Mouse (Mus musculus) MEL (cell line): ENCODE data around the gene Nr5a1. TPM values are rescaled to one million over a fixed set of nuclear protein-coding genes. Genes with fewer than 3 reads are reported as not detected.

Source experiments
- DNase-seq: peaks from one replicate; pipeline ENCODE4 v3.0.0; 2011; ENCODE audit warnings: low read depth, low spot score
- H3K27ac ChIP-seq: 2 replicates; pipeline ENCODE4 v1.5.1; 2012; ENCODE audit warnings: low read depth, mild to moderate bottlenecking, control low read depth, low read length, moderate library complexity; ENCODE audit not compliant: control insufficient read depth
- H3K27me3 ChIP-seq, 2 experiments: fragments of 150-350 bp in 1 of 2; sonication (generic) in 1 of 2; 2 replicates each; pipeline ENCODE4 v1.6.1; 2012; ENCODE audit warnings: low read length in 2 of 2, mild to moderate bottlenecking in 2 of 2, improper control_type of control experiment in 1 of 2, moderate library complexity in 1 of 2; ENCODE audit not compliant: insufficient read depth in 2 of 2, control insufficient read depth in 1 of 2
- H3K36me3 ChIP-seq, 2 experiments: 2 replicates each; pipeline ENCODE4 v1.6.1; 2012 to 2014; ENCODE audit warnings: low read length in 2 of 2, improper control_type of control experiment in 1 of 2, inconsistent platforms in 1 of 2, mild to moderate bottlenecking in 1 of 2; ENCODE audit not compliant: insufficient read depth in 2 of 2, control insufficient read depth in 1 of 2
- H3K4me1 ChIP-seq, 2 experiments: fragments of 150-350 bp in 1 of 2; sonication (generic) in 1 of 2; 2 replicates each; pipeline ENCODE4 v1.6.1; 2012; ENCODE audit warnings: low read length in 2 of 2, improper control_type of control experiment in 1 of 2, mild to moderate bottlenecking in 1 of 2; ENCODE audit not compliant: insufficient read depth in 2 of 2, control insufficient read depth in 1 of 2
- H3K4me3 ChIP-seq, 2 experiments: fragments of 150-350 bp in 1 of 2; sonication (generic) in 1 of 2; 2 replicates each; pipeline ENCODE4 v1.5.1; 2012; ENCODE audit warnings: low read depth in 2 of 2, low read length in 2 of 2, mild to moderate bottlenecking in 2 of 2, moderate library complexity in 2 of 2, control low read depth in 1 of 2, improper control_type of control experiment in 1 of 2; ENCODE audit not compliant: control insufficient read depth in 1 of 2, insufficient read depth in 1 of 2
- H3K79me2 ChIP-seq: 2 replicates; pipeline ENCODE4 v1.6.1; 2012; ENCODE audit warnings: mild to moderate bottlenecking, low read length, moderate library complexity; ENCODE audit not compliant: control insufficient read depth, poor library complexity, insufficient read depth
- H3K9ac ChIP-seq: 2 replicates; pipeline ENCODE4 v1.6.1; 2012; ENCODE audit warnings: low read depth, mild to moderate bottlenecking, control low read depth, low read length, moderate library complexity; ENCODE audit not compliant: control insufficient read depth, poor library complexity, severe bottlenecking
- H3K9me3 ChIP-seq: fragments of 150-350 bp; sonication (generic); replicated peaks from 2 replicates; pipeline ENCODE4 v1.6.1; 2012; ENCODE audit warnings: mild to moderate bottlenecking, low read length, improper control_type of control experiment, moderate library complexity; ENCODE audit not compliant: insufficient read depth
- CHD1 ChIP-seq: IDR thresholded peaks from 2 replicates; pipeline ENCODE4 v1.6.1; 2012; ENCODE audit warnings: low read depth, mild to moderate bottlenecking, inconsistent platforms, low read length, improper control_type of control experiment
- CHD2 ChIP-seq: IDR thresholded peaks from 2 replicates; pipeline ENCODE4 v1.6.1; 2011; ENCODE audit warnings: low read length, improper control_type of control experiment
- E2F4 ChIP-seq: IDR thresholded peaks from 2 replicates; pipeline ENCODE4 v1.6.1; 2011; ENCODE audit warnings: low read depth, low read length, improper control_type of control experiment, borderline replicate concordance
- EP300 ChIP-seq, 2 experiments: IDR thresholded peaks; 2 replicates each; pipeline ENCODE4 v1.6.1; 2011; ENCODE audit warnings: improper control_type of control experiment in 2 of 2, low read length in 2 of 2, low read depth in 1 of 2, mild to moderate bottlenecking in 1 of 2
- GABPA ChIP-seq: IDR thresholded peaks from 2 replicates; pipeline ENCODE4 v1.6.1; 2012; ENCODE audit warnings: low read depth, mild to moderate bottlenecking, inconsistent platforms, low read length, improper control_type of control experiment, moderate library complexity
- GATA1 ChIP-seq: IDR thresholded peaks from 2 replicates; pipeline ENCODE4 v1.6.1; 2011; ENCODE audit warnings: low read depth, low read length, improper control_type of control experiment
- HCFC1 ChIP-seq: IDR thresholded peaks from 2 replicates; pipeline ENCODE4 v1.6.1; 2012; ENCODE audit warnings: low read depth, mild to moderate bottlenecking, inconsistent platforms, low read length, improper control_type of control experiment, moderate library complexity
- JUND ChIP-seq: IDR thresholded peaks from 2 replicates; pipeline ENCODE4 v1.6.1; 2011; ENCODE audit warnings: low read depth, mild to moderate bottlenecking, improper control_type of control experiment, low read length
- KAT2A ChIP-seq: conservative IDR thresholded peaks from 2 replicates; pipeline ENCODE4 v1.6.1; 2012; ENCODE audit warnings: low read depth, low read length, improper control_type of control experiment, inconsistent platforms
- MAX ChIP-seq: IDR thresholded peaks from 2 replicates; pipeline ENCODE4 v1.6.1; 2011; ENCODE audit warnings: low read length, improper control_type of control experiment
- MAZ ChIP-seq: IDR thresholded peaks from 2 replicates; pipeline ENCODE4 v1.6.1; 2012; ENCODE audit warnings: low read depth, mild to moderate bottlenecking, inconsistent platforms, low read length, improper control_type of control experiment
- MEF2A ChIP-seq: IDR thresholded peaks from 2 replicates; pipeline ENCODE4 v1.6.1; 2014; ENCODE audit warnings: low read depth, mild to moderate bottlenecking, inconsistent platforms, low read length, improper control_type of control experiment; ENCODE audit not compliant: poor library complexity, insufficient replicate concordance, severe bottlenecking; ENCODE audit errors: extremely low read depth
- MXI1 ChIP-seq: IDR thresholded peaks from 2 replicates; pipeline ENCODE4 v1.6.1; 2011; ENCODE audit warnings: mild to moderate bottlenecking, low read depth, low read length, improper control_type of control experiment
- MYB ChIP-seq: IDR thresholded peaks from 2 replicates; pipeline ENCODE4 v1.6.1; 2011; ENCODE audit warnings: mild to moderate bottlenecking, low read depth, low read length, improper control_type of control experiment
- MYC ChIP-seq: IDR thresholded peaks from 2 replicates; pipeline ENCODE4 v1.6.1; 2011; ENCODE audit warnings: low read depth, mild to moderate bottlenecking, low read length, improper control_type of control experiment, moderate library complexity
- NELFE ChIP-seq: IDR thresholded peaks from 2 replicates; pipeline ENCODE4 v1.6.1; 2011; ENCODE audit warnings: low read depth, low read length, improper control_type of control experiment
- POLR2A ChIP-seq, 2 experiments: IDR thresholded peaks; 2 replicates each; pipeline ENCODE4 v1.6.1; 2011 to 2012; ENCODE audit warnings: low read length in 2 of 2, mild to moderate bottlenecking in 2 of 2, control low read depth in 1 of 2, improper control_type of control experiment in 1 of 2, low read depth in 1 of 2, moderate library complexity in 1 of 2; ENCODE audit not compliant: control insufficient read depth in 1 of 2, insufficient read depth in 1 of 2, poor library complexity in 1 of 2
- POLR2AphosphoS2 ChIP-seq: IDR thresholded peaks from 2 replicates; pipeline ENCODE4 v1.6.1; 2011; ENCODE audit warnings: low read length, improper control_type of control experiment
- POLR2AphosphoS5 ChIP-seq: IDR thresholded peaks from 2 replicates; pipeline ENCODE4 v1.6.1; 2012; ENCODE audit warnings: low read depth, borderline replicate concordance, mild to moderate bottlenecking, inconsistent platforms, low read length, moderate library complexity, mixed read lengths
- TAL1 ChIP-seq: IDR thresholded peaks from 2 replicates; pipeline ENCODE4 v1.6.1; 2012; ENCODE audit warnings: mild to moderate bottlenecking, inconsistent platforms, low read length, moderate library complexity, mixed read lengths
- TBP ChIP-seq: IDR thresholded peaks from 2 replicates; pipeline ENCODE4 v1.8.0; 2011; ENCODE audit warnings: low read depth, low read length, improper control_type of control experiment
- TCF12 ChIP-seq: IDR thresholded peaks from 2 replicates; pipeline ENCODE4 v1.6.1; 2014; ENCODE audit warnings: low read depth, mild to moderate bottlenecking, inconsistent platforms, low read length, improper control_type of control experiment, moderate library complexity
- UBTF ChIP-seq: IDR thresholded peaks from 2 replicates; pipeline ENCODE4 v1.6.1; 2012; ENCODE audit warnings: low read depth, mild to moderate bottlenecking, inconsistent platforms, low read length, improper control_type of control experiment, moderate library complexity, borderline replicate concordance; ENCODE audit not compliant: insufficient read depth
- USF1 ChIP-seq: IDR thresholded peaks from 2 replicates; pipeline ENCODE4 v1.6.1; 2014; ENCODE audit warnings: low read depth, mild to moderate bottlenecking, inconsistent platforms, low read length, improper control_type of control experiment, moderate library complexity
- USF2 ChIP-seq, 2 experiments: IDR thresholded peaks; 2 replicates each; pipeline ENCODE4 v1.6.1; 2011 to 2012; ENCODE audit warnings: improper control_type of control experiment in 2 of 2, low read length in 2 of 2, borderline replicate concordance in 1 of 2, inconsistent platforms in 1 of 2, low read depth in 1 of 2, mild to moderate bottlenecking in 1 of 2; ENCODE audit not compliant: insufficient read depth in 1 of 2
- ZC3H11A ChIP-seq: IDR thresholded peaks from 2 replicates; pipeline ENCODE4 v1.6.1; 2012; ENCODE audit warnings: low read depth, mild to moderate bottlenecking, inconsistent platforms, low read length, improper control_type of control experiment
- ZMIZ1 ChIP-seq: IDR thresholded peaks from 2 replicates; pipeline ENCODE4 v1.6.1; 2012; ENCODE audit warnings: low read depth, mild to moderate bottlenecking, inconsistent platforms, low read length, improper control_type of control experiment, moderate library complexity
- polyA plus RNA-seq, 2 experiments: library from polyadenylated mRNA; stranded (reverse) in 1 of 2; unstranded in 1 of 2; fragments of >175 nt in 1 of 2; fragments of >200 nt in 1 of 2; gene quantifications; 2 replicates each; pipeline versions ENCODE4 v1.2.1 to v1.2.4; 2012; ENCODE audit warnings: low replicate concordance in 2 of 2, low read depth in 1 of 2; ENCODE audit not compliant: insufficient read length in 2 of 2, insufficient read depth in 1 of 2, missing spikeins in 1 of 2
- total RNA-seq: library from RNA; depleted of rRNA; stranded (reverse); fragments of 300-350 nt; gene quantifications from 2 replicates; pipeline ENCODE4 v1.2.3, GENCODE M21; 2012

The Nr5a1 gene
- total and polyA plus RNA-seq, 3 experiments, result not detected

DNA sequence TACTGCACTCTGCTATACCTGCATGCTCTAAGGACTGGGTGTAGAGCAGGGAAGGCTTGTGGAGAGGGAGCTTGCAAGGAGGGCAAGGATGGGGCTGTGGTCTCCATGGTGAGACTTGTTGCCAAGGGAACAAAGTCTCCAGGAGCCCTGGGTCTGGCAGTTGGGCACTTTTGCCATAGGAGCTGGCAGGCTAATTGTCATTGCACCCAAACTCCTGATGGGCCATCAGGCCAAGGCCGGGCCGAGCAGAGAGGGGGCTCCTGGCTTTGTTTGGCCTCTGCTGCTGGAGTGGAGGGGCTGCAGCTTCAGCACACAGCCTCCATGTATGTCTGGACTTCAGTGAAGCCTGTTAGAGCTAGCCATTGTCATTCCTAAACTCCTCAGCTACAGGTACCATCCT lies 6.3 kb upstream of the Nr5a1 start:
- peaks cover 0 to 12% of the 10 kb centered on the region in 2 experiments; a peak in 2 of 4 replicates for H3K36me3 ChIP-seq
- H3K79me2 ChIP-seq, result no peaks in the 10 kb centered on the region
- peaks cover 6 to 18% of the 10 kb centered on the region in 2 experiments for H3K4me1 ChIP-seq
- no peaks in the 10 kb centered on the region for H3K9me3 ChIP-seq
- H3K4me3 ChIP-seq, result no peak overlapping the region
- TF ChIP-seq EP300 (IDR thresholded peaks at IDR 0.05; ENCODE audit: low read depth in 1 of 2, low read length in 2 of 2), result no peak
- no peak for TF ChIP-seq POLR2A (IDR thresholded peaks at IDR 0.05; ENCODE audit: control insufficient read depth in 1 of 2, insufficient read depth in 1 of 2, low read depth in 1 of 2, low read length in 2 of 2, poor library complexity in 1 of 2)
- TF ChIP-seq MYB, result no peak
- no peak for TF ChIP-seq TAL1
- TF ChIP-seq TBP, result no peak
- no peak for TF ChIP-seq GATA1
- no peak for TF ChIP-seq POLR2AphosphoS5
- no peak for TF ChIP-seq MYC
- TF ChIP-seq TCF12, result no peak
- TF ChIP-seq HCFC1, result no peak
- TF ChIP-seq MEF2A, result no peak
- TF ChIP-seq POLR2AphosphoS2, result no peak
- TF ChIP-seq GABPA, result no peak
- TF ChIP-seq JUND, result no peak
- TF ChIP-seq, all 39 proteins: peak for 0
- Histone ChIP-seq H3K27ac (no peak overlapping the region), H3K9ac (no peak overlapping the region), H3K27me3 (no peaks in the 10 kb centered on the region)
- no peak for DNase-seq

DNA sequence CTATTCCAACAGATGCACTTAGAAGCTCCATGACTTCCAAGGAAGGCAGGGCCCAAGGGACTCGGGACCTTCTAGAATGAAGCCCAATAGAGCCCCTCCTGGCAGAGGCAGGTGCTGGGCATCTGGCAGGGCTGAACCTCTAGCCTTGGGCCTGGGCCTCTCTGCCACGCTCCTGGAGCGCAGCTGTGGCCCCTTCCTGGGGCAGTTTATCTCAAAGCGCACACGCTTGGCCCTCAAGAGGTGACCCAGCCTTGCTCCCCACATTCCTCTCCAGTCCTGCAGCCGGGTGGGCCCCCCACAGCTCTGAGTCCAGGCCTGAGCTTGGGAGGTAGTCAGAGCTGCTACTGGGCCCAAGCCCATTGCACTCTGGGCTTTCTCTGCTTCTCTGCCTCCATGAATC lies 5.0 kb upstream of the Nr5a1 start:
- Histone ChIP-seq H3K79me2 (no peaks in the 10 kb centered on the region), H3K36me3 (peaks cover 0 to 12% of the 10 kb centered on the region in 2 experiments; a peak in 2 of 4 replicates), H3K9me3 (no peaks in the 10 kb centered on the region), H3K4me1 (peaks cover 6 to 18% of the 10 kb centered on the region in 2 experiments), H3K4me3 (no peak overlapping the region), H3K9ac (no peak overlapping the region), H3K27me3 (no peaks in the 10 kb centered on the region), H3K27ac (no peak overlapping the region)
- TF ChIP-seq MAX, result no peak
- TF ChIP-seq NELFE, result no peak
- TF ChIP-seq CHD1, result no peak
- TF ChIP-seq MAZ, result no peak
- no peak for TF ChIP-seq POLR2A (IDR thresholded peaks at IDR 0.05; ENCODE audit: control insufficient read depth in 1 of 2, insufficient read depth in 1 of 2, low read depth in 1 of 2, low read length in 2 of 2, poor library complexity in 1 of 2)
- TF ChIP-seq TBP, result no peak
- no peak for TF ChIP-seq MEF2A
- TF ChIP-seq POLR2AphosphoS2, result no peak
- TF ChIP-seq MYC, result no peak
- TF ChIP-seq ZC3H11A, result no peak
- TF ChIP-seq KAT2A, result no peak
- no peak for TF ChIP-seq UBTF
- no peak for TF ChIP-seq CHD2
- TF ChIP-seq USF1, result no peak
- TF ChIP-seq ZMIZ1, result no peak
- TF ChIP-seq USF2 (IDR thresholded peaks at IDR 0.05; ENCODE audit: borderline replicate concordance in 1 of 2, insufficient read depth in 1 of 2, low read depth in 1 of 2, low read length in 2 of 2), result no peak
- no peak for TF ChIP-seq E2F4
- TF ChIP-seq MXI1, result no peak
- DNase-seq, result no peak
